Mouse (Mus musculus) urinary bladder, postnatal 25 days (tissue): ENCODE data around the gene Gm49395.

Experiments
- DNase-seq: peaks from one replicate; pipeline ENCODE4 v3.0.0; 2022; ENCODE audit warnings: low spot score

Gm49395 gene

DNA sequence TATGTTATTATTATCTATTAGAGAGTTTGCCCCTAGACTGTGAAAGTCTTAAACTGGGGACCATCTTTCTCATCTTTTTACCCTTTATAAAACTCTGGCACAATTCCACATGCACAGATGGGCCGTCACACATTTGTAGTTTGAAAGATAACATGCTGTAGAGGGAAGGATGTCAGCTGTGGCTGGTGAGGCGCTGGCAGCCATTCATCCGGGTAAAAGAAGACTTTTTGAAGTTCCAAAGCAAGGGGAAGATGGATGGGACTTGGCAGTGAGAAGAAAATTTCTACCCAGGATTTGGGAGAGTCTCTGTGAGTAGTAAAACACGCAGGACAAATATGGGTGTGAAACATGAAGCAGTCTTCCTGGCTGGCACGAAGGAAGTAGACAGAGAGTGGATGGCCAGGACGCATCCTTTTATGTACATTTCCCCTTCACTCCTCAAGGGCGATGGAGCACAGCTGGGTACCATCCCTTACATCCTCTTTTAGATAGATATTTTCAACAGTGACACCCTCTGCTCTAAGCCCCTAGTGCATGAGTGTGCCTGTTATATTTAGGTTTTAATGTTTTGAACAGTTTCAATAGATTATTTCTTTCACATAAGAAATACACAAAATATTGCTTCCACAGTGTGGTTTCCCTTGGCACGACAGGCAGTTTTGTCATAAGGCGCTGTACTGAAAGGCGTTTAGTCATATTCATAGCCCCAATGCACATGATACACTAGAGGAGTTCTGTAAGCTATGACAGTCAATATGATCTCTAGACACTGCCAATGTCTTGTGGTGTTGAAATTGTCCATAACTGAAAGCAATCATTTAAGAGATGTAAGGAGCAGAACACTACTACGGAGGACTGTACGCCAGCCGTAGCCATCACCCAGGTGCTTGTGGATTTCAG, 50.8 kb downstream of the Gm49395 start:
- DNase-seq = no peak

DNA sequence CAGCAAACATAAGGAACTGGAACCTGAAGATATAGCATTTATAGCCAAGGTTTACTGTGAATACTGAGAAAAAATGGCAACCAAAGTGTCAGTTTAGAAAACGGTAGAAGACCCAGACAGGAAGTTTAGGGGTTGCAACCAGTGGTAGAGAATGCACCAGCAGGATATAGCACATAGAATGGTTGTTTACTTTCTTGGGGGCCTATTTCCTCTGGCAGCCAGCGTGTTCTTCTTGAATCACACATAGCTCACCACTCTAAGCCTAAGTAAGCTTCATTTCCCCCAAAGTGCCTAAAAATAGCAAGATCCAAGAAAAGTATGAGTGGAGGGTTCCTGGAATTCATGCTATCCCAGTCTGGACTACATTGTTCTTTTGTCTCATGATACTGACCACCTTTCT, 59.1 kb downstream of the Gm49395 start:
- no peak for DNase-seq

DNA sequence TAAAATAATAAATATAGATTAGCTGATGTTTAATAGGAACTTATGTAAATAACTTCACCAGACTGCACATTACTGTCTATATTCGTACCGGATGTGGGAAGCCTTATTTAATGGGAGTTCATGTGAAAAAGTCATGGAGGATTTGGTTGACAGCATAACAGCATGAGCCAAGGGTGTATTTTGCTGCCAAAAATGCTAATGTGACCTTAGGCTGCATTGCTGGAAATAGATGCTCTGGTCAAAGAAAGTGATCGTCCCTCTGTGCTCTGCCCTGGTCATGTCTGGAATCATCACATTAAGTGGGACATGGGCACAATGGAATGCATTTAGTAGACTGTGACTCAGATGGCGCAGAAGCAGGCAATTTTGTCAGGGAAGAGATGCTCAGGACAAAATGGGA, 64.4 kb downstream of the Gm49395 start:
- no peak for DNase-seq

DNA sequence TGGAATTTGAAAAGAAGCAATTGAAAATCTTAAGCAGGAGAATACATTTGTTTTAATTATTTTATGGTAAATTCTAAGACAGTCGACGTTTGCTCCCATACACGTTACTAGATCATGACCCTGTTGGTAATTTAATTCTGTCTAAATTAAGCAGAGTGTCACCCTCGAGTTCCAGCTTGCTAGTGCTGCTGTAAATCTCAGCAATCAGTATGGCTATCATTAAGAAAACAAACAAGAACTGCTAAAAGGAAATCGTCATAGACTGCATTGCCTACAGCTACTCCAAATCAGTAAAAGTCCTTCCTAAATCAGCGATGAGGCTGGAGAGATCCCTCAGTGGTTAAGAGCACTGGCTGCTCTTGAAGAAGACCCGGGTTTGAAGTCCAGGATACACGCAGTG, 66.3 kb downstream of the Gm49395 start:
- DNase-seq = no peak

DNA sequence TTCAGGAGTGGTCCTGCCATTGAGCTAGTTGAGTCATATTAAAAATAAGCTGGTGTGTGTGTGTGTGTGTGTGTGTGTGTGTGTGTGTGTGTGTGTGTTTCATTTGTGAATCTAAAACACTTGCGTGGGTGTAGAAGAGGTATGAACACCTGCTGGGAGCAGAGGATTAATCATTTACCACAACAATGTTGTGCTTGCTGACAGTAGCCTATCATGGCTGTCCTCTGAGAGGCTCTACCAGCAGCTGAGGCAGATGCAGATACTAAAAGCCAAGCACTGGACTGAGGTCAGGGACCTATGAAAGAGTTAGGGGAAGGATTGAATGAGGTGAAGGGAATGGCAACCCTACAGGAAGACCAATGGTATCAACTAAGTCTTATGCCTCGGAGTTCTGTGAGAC, 68.6 kb downstream of the Gm49395 start:
- no peak for DNase-seq

DNA sequence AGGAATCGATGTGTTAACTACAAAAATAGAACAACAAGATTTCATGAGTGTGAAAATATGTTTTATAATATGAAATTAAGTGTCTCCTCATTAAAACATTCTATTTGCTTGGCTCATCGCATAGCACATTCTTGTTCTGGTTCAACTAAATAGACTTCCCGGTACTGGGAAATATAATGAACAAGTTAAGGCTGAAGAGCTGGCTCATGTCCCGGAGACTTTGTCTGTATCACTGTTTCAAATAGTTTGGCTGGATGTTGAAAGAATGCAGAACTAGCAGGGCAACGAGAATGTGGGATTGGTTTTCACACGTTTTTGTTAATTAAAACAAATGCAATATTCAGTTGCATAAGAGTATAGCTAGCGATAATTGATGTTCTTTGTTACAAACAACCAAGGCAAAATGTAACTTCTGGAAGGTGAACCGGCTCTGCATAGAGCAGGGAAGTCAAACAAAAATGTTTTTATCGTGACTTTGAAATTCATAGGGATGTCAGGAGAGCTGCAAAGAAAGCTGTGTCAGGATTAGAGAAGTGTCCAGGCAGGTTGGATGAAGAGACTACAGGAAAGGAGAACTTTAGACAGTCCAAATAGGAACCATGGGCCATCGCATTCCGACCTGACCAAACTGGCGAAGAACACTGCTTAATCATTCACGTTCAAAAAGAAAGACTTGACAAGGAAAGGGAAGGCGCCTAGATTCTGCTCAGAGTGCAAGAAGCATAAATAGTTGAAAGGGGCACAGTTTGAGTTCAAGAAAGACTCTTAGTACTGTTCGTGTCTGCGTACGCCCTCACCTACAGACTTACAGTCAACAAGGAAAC, 70.3 kb downstream of the Gm49395 start:
- DNase-seq = no peak

DNA sequence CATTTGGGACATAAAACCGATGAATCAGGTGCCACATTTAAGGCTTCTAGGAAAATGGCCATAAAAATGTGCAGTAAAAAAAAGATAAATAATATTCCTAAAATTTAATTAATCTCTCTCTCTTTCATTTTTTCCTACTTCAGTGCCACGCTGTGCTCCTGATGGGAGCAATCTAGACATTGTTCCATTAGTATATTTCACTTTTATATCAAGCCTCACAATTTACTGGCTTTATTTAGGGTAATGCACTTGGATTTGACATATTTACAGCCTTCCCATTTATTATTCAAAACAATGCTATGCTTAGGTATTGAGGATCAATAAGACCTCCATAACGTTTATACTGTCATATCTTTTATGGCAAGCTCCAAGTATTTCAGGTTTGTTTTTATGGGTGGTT, 76.3 kb downstream of the Gm49395 start:
- DNase-seq = no peak

DNA sequence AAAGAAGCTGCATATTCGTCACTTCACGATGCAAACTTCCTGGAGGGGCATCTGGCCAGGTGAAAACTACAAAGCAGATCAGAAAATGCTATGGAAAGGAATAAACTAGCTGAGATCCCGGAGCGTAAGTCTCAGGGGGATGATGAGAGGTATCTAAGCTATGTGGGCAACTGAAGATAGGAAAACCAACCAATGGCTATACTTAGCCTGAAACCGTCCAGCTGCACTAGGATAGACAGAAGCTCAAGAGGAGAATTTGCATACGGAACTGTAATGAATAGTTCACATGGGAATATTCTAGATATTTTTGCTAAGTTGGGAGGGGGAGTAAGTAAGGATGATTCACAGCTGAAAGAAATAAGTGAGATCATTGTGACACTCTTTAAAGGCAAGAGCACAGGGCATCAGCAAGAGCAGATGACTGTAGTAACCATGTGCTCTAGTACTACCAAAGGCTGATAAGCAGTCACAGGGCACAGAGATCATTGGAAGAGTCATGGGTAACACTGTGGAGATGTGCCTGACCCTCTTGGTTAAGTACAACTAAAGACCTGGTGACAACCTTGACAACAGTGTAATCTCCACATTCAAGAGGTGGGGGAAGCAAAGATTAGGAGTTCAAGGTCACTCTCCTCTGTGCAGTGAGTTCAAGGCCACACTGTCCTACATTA, 79.5 kb downstream of the Gm49395 start:
- no peak for DNase-seq

DNA sequence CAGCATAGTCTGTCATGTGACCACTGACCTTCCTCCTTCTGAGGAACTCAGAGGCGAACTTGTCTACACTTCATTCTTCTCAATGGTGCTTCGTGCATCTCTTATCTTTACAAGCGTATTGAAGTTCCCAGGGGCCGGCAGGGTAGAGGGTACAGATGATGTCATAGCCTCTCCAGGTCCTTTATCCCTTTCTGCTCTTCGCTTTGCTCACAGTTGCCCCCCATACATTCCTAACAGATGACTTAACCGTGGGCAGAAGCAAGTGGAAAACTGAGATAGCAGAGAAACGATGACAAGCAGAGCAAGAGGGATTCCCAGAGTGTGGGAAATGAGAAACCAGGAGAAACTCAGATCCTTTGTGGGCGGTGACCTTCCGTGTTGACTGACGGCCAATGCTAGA, 80.3 kb downstream of the Gm49395 start:
- DNase-seq = no peak

DNA sequence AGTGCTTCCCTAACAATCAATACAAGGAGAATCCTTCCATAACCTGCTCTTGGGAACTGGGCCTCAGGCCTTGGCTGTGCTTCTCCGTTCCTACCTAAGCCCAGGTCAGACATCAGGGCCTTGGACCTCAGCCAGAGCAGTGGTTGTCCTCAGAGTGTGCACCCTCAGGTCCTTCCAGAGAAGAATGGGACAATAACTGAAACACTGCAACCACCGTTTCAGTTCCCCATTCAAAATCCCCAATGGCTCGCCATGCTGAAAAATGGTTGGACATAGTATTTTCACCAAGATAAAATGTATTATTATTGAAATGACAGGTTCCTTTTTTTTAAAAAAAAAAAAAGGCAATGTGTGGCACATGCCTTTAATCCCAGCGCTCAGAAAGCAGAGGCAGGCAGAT, 81.0 kb downstream of the Gm49395 start:
- no peak for DNase-seq

DNA sequence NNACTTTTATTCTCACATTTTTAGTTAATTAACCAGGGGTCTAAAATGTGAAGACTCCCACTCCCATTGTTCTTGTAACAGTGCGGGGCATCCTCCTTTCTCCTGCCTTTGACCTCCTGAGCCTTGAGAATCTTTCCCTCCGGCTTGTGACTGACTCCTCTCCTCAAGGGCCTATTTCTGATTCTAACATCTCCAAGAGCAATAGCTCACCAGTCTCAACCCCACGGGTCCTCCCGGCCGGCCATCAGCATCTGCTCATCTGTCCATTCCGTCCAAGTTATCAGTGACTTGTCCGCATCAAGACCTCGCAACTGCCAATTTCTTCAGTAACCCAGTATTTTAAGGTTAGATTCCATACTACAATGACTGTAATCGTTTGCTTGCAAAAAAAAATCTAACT, 84.2 kb downstream of the Gm49395 start:
- DNase-seq = no peak

DNA sequence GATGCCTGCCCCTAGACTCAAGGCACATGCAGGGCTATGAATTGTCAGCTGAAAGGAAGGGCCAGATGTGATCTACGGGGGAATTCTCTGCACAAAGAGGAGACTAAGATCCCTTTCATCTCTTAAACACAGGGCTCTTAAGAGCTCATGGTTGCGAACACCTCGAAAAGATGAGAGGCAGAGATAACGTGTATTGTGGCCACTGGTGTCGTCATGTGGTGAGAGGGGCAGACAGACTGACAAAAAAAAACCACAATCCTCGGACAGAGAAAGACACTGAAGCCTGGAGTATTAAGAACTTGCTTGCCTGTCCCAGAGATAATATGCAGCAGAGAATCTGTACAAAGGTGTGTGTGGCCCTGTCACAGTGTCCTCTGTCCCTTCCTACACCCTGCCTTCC, 90.2 kb downstream of the Gm49395 start:
- no peak for DNase-seq

DNA sequence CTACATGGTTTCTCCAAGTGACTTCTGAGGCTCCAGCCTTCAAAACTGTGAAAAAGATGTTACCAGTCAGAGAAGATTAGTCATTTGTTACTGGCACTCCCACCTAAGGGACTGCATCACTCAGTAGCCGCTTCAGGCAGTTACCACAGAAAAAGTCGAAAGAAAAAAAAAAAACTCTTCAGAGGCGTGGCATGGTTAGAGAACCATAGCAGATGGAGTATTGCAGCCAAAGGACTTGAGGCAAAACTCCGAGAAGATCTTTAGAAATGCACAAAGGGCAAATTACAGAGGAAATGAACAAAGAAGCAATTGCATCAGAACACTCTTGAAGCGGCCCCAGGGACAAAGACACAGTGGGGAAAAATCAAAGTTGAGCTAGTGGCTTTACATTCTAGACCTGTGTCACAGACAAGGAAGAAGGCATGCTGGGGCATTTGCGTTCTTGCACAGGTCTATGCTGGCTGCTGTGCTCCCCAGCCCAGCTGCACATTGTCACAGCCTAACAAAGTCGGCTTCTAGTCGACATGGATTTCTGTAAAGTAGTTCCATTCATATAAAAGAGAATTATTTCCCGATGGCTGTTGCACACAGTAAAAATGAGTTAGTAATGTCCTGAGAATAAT, 95.4 kb downstream of the Gm49395 start:
- no peak for DNase-seq

DNA sequence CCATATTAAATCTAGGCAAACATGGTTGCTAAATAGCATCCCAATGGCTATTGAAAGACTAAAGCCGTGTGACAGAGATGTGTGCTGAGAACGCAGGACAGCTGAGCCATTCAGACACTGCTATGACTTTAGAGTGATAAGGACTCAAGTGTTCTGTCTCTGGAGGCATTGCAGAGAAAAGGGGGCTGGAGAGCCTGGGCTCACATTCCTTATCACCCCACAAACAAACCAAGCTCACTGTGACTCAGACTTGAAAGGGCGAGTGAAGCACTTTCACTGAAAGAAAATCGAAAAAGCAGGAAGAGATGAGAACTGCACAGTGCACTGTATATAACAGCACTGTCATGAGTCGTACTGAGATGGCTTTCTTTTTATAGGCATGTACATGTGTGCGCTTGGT, 96.4 kb downstream of the Gm49395 start:
- no peak for DNase-seq

DNA sequence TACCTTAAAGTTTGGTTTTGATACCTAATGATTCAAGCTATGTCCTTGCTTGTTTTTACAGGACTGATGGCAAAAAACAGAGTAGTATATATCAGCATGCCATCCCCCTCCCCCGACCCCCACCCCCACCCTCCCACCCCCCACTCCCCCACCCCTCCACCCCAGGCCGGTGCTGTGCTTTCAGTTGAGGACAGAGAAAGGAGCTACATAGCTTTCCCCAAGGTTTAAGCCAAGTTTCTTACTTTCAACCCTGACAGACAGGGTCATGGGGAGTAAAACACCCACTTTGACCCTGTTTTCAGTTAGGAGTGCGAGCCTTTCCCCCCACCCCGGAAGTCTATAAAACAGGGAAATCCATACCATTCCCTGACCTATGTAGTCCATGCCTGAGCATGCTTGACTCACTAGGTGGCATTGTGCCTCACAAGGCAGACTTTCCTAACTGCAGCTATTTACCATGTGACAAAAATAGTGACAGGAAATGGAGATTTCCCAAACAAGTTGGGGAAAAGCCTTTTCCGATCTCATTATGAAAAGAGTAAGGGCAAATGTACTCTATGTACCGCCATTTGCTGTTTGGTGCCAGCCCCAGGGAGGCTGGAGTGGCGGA, 98.2 kb downstream of the Gm49395 start:
- DNase-seq = no peak

DNA sequence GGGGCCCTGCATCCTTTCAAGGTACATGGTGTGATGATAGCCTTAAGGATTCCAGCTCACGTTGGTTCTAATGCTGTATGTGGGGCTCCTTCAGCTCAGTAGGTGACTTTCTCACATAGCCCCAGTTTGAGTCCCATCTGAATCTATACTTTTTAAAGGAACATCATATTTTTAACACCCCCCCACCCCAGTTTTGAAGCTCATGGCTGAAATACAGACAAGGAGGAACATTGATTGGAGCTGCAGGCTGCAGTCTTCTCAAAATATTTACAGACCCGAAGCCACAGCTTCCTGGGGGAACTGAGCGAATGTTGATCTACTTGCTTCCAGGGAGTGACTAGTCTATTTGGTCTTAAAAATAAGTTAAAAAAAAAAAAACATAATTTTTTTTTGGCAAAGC, 98.9 kb downstream of the Gm49395 start:
- DNase-seq = no peak

DNA sequence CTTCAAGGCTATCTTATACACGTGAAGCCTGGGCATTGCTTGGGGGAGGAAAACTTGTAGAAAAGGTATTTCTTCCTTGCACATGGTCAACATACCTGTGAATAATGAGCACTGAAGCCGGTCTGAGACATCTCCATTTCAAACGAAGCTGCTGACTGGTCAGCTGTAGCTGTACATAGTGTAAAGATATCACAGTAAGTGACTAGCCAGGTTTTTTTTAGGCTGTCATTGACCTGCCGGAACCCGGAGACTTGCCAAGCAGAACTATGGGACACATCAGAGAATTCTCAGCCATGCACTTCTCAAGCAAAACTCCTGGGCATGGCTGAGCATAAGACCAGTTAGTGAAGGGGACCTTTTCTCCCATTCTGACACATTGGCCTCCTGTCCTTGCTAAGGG, 99.6 kb downstream of the Gm49395 start:
- DNase-seq = no peak

DNA sequence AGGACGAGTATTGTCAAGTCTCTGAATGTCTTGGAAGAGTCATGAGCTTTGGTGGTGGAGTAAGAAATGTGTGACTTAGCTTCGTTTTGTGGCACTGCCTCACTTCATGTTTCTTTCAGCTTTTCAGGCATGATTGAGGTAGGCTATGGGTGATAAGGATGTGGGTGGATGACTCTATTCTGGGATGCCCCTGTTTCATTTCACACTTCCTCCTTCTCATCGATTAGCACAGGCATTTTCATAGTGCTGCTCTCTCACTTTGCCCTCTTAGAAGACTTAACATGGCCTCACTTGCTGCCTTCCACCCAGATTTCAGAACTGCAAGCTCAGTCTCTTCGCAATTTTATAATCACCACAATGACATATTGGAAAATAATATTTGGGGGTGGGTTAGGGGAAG, 102.1 kb downstream of the Gm49395 start:
- DNase-seq = no peak

DNA sequence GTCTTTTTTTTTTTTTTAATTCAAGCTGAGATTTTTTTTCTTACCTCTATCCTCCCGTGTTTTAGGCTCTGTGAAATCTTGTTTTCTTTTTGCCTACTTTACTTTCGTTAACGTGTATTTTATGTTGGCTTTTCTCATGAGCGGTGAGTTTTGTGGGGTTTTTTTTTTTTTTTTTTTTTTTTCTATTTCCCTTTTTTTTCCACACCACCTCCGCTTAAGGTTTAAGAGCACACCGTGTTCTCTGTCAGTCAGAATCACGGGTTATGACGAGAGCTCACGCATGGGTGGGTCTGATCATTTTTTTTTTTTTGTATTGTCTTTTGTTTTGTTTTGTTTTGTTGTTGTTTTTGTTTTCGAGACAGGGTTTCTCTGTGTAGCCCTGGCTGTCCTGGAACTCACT, 103.6 kb downstream of the Gm49395 start:
- no peak for DNase-seq

DNA sequence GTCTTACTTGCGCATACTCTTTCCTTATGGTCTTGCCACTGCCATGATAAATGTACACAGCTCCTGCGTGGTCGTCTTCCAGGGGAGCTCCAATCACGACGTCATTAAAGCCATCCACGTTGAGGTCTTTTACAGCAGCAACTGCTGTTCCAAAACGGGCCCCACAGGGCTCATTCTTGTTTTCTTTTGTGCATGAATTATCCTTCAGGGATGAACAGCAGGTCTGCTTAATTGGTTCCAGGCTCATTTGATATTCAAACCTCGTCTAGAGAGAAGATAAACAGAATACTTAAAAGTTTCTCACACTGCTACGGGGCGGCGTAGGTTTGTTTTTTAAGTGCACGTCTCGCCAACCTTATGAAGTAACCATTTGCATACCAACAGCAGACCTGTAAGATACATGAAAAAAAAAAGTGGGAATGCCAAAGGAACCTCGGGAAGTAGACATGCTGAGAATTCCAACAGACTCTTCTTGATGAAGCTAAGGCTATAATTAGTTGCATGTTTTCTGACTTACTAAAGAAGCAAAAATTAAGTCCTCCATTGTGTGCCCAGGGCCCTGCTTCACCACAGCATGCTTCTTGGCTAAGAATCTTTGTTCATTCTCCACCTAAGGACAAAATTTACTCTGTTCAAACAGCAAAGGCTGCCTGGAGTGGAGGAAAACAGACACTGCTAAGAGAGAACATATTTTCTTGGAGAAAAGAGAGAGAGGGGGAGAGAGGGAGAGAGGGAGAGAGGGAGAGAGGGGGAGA, 109.3 kb downstream of the Gm49395 start:
- no peak for DNase-seq

DNA sequence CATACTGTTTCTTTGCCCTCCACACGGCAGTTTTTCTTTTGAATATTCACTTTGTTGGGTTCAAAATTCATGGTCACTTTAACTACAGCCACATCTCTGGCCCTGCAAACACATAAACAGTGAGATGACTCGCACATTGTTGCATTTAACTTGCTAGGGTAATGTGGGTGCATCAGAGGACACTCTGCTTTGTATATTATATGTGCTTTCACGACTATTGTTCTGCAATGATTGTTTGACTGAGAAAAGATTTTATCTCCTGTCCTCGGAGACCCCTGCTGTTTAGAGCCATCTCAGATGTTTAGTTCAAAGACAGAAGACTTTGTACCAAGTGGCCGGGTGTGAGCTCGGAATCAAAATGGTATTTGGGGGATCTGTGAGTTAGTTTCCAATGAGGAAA, 114.1 kb downstream of the Gm49395 start:
- no peak for DNase-seq
